ENCODE assay signal across 17 mouse cellular contexts in the genomic region with DNA sequence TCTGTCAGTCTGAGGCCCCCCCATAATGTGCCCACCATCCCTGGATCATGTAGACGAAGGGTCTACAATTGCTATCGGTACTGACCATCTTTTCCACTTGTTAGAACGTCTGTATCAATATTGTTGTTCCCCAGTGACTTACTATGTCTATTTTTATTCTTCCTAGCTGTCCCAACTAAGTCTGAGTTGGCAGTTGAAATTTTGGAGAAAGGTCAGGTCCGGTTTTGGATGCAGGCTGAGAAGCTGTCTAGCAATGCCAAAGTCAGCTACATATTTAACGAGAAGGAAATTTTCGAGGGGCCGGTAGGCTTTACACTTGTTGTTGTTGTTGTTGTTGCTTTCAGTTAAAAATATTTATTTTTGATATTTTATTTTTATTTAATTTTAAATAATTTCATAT.
"Had no signal": no experiment of that assay in that cellular context is flagged by ENCODE, and none has a peak within 500 bp of the region (broad histone marks: within the 10 kb centered on the region; RNA-seq: fewer than 3 reads in every experiment).

No protein-coding gene starts in this region.

- H3K36me3 ChIP-seq: midbrain, embryonic 10.5 days; midbrain, embryonic 12.5 days; neural tube, embryonic 13.5 days; neural tube, embryonic 15.5 days had no signal

- H3K27me3 ChIP-seq: midbrain, embryonic 12.5 days; neural tube, embryonic 13.5 days; neural tube, embryonic 15.5 days had no signal

- H3K9me3 ChIP-seq: midbrain, embryonic 10.5 days; midbrain, embryonic 12.5 days; neural tube, embryonic 13.5 days; neural tube, embryonic 15.5 days had no signal

- H3K4me3 ChIP-seq: midbrain, embryonic 10.5 days; midbrain, embryonic 12.5 days; myocyte; neural tube, embryonic 13.5 days; neural tube, embryonic 15.5 days had no signal

- DNase-seq: lung, embryonic 14.5 days; lung, postnatal 10 days; lung, postnatal 4 days; midbrain, embryonic 14.5 days; right cerebral cortex, adult 18-20 months; right cerebral cortex, postnatal 25 days; right cerebral cortex, postnatal 4 days; spleen, adult 18-20 months; thymus, adult 18-20 months; thymus, postnatal 14 days; thymus, postnatal 36 days had no signal

- H3K9ac ChIP-seq: lung, embryonic 14.5 days; midbrain, embryonic 12.5 days; neural tube, embryonic 13.5 days; neural tube, embryonic 15.5 days had no signal

- H3K27ac ChIP-seq: midbrain, embryonic 10.5 days; midbrain, embryonic 12.5 days; neural tube, embryonic 13.5 days; neural tube, embryonic 15.5 days had no signal

- ATAC-seq: midbrain, embryonic 16.5 days had no signal

- H3K4me2 ChIP-seq: lung, embryonic 14.5 days; midbrain, embryonic 12.5 days; neural tube, embryonic 13.5 days; neural tube, embryonic 15.5 days had no signal

- H3K4me1 ChIP-seq: neural tube, embryonic 13.5 days; neural tube, embryonic 15.5 days had no signal
